Mouse (Mus musculus): ENCODE data around the gene Adam6b.
A peak's percentile ranks its signal among the peaks of the same experiment; 100 is the strongest.
"Not testable (repeated sequence)": the region's sequence is repeated elsewhere in the genome, so short reads cannot be mapped to it uniquely, and the experiment has no call there.

The Adam6b gene

GRCm38 (mm10) chr12:113489211-113489610 lies at the start of gene Adam6b:
Gene Adam6b (plus strand): TSS chr12:113489511.
- not testable (repeated sequence) for DNase-seq

DNA sequence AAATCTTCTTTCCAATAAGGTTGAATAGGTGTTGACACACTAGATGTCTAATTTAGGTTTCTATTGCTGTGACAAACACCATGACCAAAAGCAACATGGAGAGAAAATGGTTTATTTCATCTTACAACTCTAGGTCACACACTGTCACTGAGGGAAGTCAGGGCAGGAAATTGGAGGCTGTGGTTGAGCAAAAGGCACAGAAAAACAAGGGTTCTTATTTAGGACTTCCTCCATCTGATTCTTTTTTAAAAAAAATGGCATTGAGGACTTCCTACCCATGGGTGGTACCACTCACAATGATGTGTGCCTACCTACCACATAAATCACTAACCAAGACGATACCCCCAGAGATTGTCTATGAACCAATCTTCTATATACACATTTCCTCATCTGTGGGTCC lies 43.2 kb upstream of the Adam6b start:
- DNase-seq, result no peak

GRCm38 (mm10) chr12:113476164-113476563 lies 13.1 kb upstream of the Adam6b start:
- DNase-seq, result no peak

GRCm38 (mm10) chr12:113482147-113482546 lies 7.2 kb upstream of the Adam6b start:
- no peak for DNase-seq

DNA sequence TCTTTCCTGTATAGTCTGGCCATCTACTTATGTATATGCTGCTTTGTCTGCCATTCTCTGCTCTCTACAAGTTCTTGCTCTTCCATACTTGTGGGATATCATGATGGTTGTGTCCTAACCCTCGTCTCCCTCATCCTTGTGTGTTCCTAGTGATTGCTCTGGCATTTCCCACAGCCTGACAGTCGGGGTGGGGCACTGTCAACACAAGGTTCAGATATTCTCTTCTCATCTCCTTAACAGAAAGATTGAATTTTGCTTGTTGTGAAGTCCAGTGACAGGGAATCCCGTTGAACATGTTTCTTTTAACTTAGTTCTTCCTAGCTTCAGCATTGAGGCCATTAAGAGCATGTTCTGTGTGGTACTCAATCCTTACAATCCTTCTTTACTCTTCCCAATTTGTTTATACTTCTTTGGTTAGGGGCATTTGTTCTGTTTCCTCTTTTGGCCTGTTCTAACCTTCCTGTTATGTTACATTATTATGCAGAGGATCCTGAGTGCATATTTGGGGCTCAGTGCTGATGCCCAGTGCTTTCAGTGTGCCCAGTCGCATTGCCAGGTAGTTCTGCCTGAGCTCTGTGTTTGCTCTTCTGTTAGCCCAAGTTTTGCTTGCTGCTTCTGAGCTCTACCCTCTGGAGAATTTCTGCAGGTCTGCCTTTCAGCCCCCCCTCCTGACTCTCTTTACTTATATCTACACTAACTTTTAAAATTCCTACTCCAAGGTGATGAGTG lies 6.5 kb upstream of the Adam6b start:
- no peak for DNase-seq

GRCm38 (mm10) chr12:113483492-113484162 lies 5.7 kb upstream of the Adam6b start:
- DNase-seq, result no peak

DNA sequence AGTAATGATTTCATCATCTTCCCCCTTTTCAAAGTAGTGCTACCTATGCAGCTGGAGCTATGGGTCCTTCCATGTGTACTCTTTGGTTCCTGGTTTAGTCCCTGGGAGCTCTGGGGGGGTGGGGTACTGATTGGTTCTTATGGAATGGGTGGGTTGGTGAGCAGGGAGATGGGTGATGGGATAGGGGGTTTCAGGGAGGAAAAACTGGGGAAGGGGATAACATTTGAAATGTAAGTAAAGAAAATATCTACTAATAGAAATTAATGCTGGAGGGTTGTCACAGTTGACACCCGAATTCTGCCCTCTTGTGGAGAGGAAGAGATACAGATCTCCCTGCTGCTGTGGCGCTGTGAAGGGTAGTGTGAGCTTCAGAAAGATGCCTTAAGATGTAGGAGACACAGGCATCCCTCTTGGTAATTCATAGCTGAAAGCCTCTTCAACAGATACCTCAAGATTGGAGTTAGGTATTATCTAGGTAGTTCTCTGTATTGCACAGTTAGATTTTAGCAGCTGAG lies 4.3 kb upstream of the Adam6b start:
- no peak for DNase-seq

GRCm38 (mm10) chr12:113487693-113488092 lies 1.6 kb upstream of the Adam6b start:
- peak; percentile 26 to 52 for DNase-seq

GRCm38 (mm10) chr12:113525901-113526300 lies 36.6 kb downstream of the Adam6b start:
- no peak for DNase-seq
